Mouse (Mus musculus) brain, embryonic 18.5 days (tissue): ENCODE results near the gene Tmem132e.

Source experiments
- DNase-seq: peaks from one replicate; pipeline ENCODE4 v3.0.0-alpha.2; 2012; ENCODE audit warnings: low read depth, low spot score

Tmem132e gene

DNA sequence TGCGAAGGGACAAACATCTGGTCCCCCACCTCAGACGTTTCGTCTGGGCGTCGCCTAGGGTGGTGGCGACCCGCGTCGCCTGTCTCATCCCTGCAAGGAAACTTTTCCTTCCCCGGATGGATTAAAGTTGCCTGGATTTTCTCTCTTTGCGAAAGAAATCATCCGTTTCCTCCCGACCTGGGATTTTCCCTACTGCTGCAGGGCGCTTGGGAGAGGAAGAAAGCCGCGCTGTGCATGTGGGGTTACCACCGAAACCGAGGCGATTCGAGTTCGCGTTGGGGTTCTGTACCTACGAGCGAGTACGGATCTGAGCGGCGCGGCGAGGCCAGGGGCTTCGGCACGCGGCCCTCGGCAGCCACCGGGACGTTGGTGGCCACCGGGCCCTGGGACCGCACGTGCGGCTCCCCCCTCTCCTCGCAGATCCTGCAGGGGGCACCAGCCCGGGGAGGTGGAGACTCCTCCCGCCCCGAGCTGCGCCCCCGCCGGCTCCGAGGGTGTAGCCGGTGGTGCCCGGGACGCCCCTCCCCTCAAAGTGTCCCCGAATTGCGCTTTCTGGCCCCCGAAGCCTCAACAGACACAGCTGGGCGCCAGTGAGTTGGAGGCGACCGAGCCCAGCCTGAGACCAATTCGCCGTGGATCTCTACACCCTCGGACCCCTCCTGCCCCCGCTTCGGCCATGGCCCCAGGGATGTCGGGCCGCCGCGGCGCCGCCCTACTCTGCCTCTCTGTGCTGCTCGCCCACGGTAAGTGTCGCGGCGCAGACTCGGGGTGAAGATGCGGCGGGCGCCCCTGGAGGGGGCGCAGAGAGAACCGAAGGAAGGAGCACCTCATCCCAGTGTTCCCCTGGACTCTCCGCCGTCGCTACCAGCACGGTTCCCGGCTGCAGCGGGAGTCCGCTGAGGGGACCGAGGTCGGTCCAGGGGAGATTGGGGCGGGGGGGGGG lies at the start of gene Tmem132e:
TSS of gene Tmem132e (plus strand) at position 530 of the 943 bp plus-strand sequence.
- no peak for DNase-seq

DNA sequence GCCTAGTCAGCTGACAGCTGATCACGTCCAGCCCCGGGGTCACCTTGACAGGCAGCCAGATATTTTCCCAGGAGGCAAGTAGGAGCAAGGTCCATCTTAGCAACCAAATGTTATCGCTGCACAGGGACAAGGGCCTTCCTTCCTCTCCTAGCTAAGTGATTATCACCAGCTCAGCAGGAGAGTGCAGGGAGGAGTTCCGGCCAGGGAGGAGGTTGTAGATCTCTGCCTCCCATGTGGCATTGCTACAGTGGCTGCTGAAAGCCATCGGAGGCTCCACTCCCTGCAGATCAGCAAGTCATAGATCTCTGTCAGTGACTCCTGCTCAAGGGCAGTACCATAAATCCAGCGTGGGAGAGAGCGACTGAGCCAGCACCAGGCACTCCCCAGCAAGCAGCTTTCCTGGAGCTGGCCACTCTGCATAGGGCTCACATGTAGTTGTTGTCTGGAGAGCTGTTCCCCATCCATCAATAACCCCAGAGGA lies 48.7 kb upstream of the Tmem132e start:
- no peak for DNase-seq

DNA sequence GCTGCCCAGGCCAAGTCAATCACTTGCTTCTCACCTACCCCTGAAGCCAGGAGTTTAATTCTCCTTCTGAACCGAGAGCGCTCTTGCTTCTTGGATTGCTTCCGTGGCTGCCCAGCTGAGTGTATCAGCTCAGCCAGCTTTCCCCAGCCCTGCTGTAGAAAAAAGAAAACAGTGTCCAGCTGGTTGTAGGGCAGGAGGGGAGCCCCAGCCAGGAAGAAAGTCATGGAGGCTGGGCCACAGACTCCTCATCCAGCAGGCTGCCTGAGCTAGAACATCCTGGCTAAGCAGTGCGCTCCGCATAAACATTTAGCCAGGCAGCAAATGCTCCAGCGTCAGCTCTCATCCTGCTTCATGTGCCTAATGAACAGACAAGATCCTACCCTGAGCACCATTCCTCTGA lies 48.3 kb upstream of the Tmem132e start:
- DNase-seq: no peak

DNA sequence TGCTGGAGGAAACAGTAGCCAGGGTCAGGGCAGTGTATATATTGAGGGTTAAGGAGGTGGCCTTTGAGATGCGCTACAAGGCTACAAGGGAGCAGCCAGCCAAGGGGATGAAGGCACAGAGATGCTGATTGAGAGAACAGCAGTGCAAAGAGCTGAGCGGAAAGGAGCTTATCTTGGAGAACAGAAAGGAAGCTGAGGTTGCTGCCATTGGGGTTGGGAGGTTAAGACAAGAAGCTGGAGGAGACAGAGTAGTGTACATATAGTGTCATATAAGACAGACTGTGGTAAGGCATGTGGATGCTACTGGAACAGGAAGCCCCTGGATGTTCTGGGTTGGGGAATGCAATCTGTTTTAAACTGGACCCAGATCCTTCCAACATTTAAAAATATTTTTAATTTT lies 47.8 kb upstream of the Tmem132e start:
- DNase-seq: no peak

DNA sequence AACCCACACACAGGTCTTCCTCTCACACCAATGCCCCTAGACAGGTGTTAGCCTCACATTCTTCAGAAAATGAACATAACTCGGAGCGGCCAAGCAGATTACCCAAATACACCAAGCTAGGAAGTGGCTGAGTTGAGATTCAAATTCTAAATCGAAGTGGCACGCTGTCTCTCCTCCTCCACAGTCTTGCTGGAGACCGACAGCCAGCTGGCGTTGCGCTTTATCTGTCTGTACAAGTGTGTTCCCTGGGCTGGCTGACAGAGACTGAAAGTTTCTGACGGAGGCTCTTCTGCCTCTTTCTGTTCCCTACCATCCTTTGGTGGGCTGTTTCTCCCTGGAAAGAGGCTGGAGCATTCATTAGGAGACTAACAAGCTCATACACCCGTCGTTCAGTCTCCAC lies 37.7 kb upstream of the Tmem132e start:
- no peak for DNase-seq

DNA sequence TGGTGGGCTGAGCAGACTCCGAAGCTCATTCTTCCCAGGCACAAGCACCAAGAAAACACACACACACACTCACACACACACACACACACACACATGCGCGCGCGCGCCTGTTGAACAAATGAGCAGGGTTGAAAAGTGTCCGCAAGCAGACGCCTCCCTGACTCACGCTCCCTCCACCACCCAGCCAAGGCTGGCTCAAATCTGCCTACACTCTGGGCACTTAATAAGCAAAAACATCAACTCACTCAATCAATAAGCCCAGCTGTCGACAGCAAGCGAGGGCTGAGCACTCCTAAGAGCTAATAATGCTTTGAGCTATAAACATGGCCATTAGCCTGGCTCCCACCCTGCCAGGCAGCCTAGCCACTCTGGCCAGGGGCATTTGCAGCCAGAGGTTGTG lies 18.5 kb upstream of the Tmem132e start:
- no peak for DNase-seq

DNA sequence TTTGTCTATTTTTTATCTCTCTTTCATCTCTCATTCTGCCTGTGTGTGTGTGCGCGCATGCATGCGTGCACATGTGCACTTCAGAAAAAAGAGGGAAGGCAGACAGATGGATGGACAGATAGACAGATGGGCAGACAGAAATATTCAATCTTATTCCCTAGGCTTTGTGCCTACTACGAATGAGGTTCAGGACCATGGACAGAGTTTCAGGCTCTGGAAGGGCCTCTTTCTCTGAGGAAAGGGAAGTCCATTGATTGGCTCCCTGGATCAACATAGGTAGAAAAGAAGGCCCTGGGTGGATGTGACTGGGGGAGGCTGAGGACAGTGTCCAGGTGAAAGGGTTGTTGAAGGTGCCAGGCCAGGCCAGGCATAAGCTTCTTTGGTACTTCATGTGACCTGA lies 17.1 kb upstream of the Tmem132e start:
- DNase-seq: no peak

DNA sequence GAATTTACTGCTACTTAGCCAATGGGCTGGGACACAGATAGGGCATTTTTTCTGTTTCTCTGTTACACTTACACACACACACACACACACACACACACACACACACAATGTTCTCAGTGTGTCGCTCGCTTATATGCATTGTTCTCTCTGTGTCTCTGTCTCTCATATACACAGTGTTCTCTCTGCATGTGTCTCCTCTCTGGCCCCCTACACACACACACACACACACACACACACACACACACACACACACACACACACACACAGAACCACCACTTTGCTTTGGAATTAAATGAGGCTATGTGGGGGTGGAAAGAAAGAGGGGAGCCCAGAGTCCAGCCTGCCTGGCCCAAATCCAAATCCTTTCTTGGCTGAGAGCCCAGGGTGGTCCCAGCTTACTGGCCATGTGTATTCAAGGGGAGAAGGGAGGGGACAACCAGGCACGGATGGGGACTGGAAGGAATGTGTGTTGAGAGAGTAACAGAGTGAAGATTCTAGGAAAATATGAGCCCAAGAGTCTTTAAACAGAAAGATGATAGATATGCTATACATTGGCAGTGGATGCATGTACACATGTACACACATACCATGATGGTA lies 8.0 kb upstream of the Tmem132e start:
- DNase-seq: peak; percentile 67

DNA sequence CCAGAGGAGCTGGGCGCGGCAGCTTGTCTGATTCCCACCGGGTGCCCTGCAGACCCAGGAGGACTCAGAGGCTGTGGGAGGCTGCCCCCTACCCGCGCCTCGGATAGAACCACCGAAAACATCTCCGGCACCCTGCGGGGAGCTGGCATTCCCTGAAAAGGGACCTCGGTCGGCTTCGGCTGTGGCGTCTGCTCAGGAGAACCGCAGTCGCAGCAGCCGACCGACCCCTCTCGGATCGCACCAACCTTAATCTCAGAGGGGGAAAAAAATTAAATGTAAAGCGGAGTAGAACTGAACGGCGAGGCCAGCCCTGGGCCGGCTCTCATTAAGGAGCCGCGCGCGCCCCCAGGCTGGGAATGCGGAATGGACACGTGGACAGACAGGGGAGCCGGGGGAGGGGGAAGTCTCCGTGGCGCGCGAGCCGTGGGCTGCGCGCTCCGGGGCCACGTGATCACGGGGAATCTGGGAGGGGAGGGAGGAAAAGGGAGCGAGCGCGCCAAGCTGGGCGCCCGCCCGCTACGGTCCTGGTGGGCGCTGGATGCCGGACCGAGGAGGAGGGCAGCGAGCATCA lies 1.6 kb upstream of the Tmem132e start:
- DNase-seq: peak; percentile 78

DNA sequence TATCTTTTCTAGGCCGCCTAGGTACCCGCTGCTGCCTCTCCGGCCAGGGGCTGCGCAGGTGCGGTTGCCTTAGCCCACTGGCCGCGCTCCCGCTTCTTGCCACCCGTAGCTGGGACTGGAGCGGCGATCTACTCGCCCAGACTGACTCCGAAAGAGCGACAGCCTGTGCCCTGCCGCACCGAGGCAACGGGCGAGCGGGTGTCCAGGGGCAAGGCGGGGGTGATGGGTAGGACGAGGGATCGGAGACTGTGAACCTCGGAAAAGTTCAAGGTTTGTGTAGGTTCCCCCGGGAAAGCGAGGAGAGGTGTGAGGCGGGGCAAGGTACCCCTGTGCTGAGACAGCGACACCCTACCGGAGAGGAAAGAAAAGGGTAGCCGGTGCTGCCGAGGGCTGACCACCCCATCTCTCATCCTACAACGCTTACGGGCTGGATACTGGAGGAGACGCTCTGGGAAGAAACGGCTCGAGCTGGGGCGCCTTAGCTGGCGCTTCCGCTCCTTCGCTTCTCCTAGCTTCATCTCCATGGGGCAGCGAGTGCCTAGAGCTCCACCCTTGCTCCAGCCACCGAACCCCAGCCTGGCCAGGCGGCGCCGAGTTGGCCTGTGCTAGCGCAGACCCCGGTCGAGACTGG lies 874 bp upstream of the Tmem132e start:
- no peak for DNase-seq

DNA sequence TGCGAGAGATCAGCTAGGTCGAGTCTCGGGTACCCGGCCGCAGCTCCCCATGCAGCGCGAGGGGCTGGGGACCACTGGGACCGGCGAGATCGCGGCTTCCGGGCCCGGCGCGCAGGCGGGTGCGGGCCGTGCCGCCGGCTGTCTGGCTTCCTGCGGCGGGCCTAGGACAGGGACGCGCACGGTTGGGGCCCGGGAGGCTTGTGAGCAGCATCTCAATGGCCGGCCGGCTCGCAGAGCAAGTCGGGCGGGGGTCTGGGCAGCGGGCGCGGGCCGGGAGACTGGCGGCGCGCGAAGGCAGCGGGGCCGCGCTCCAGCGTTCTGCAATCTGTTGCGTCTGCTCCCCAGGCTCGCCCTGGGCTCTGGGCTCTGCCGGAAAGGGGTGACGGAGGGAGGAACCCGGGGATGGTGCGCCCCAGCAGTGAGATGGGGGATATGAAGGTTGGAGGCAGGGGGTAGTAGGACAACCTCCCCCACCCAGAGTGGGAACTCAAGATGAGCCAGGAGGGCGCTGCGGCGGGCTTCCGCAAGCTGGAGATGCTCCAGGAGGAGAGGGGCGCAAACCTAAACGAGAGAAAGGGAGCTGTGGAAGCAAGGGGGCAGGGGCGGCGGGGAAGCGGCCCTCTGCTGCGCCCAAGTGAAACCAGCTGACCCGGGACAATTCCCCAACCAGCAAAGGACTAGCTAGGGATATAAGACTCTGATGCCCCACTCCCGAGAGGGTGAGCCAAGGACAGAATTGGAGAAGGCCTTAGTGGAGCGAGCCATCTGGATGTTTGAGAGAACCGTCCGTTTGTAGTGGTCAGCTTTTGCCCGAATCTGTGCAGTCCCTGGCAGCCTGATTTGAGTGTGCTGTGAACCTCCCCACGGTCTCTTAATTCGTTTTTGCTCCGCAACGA lies 944 bp downstream of the Tmem132e start:
- no peak for DNase-seq

DNA sequence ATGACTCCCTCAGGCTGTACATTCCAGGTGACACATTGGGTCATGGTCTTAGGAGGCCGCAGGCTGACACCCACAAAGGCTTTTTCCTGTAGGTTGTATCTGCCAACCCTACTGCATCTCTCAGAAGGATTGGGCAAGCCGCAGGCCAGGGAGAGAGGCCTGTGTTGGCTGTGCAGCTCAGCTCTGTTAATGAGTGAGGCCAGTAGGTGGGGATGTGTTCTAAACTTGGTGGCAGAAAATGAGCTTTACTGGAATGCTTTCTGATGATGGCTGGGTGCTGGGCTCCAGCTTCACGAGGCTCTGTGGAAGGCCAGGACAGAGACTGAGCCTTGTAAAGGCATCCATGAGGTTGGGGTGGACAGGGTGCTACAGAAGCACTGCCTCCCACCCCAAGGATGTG lies 3.6 kb downstream of the Tmem132e start:
- peak; percentile 34 for DNase-seq

DNA sequence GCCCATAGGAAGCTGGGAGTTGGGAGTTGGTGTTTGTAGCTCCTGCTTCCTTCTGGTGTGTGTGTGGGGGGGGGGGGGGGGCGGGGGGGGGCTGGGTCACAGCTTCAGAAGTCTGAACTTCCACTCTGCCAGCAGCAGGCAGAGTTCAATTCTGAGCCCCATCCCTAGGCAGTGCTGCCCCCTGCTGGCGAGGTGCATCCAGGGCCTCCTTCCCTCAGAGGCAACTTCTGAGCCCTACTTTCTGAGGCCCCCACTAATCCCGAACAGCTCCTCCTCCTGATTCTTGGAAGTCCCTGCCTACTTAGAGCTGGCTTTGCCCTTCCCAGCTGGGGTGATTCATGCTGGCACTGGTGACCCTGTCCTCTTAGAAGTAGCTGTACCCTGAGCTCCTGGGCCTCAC lies 10.9 kb downstream of the Tmem132e start:
- DNase-seq: no peak

DNA sequence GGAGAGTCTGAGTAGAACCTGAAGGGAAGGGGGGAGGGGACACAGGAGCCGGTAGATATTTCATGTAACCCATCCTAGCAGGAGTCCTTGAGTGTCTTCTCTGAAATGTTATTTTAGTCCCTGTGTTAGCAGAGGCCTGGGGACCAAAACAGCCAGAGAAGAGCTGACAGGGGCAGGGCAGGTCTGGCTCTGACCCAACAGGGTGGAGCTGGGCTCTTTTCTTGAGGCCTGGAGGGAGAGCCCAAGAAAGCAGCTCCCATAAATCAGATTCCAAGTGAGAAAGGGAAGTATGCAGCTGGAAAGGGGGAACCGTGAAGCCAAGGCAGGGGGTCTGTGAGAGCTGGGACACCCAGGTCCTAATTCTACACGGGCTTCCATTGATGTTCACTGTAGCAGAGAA lies 16.9 kb downstream of the Tmem132e start:
- no peak for DNase-seq

DNA sequence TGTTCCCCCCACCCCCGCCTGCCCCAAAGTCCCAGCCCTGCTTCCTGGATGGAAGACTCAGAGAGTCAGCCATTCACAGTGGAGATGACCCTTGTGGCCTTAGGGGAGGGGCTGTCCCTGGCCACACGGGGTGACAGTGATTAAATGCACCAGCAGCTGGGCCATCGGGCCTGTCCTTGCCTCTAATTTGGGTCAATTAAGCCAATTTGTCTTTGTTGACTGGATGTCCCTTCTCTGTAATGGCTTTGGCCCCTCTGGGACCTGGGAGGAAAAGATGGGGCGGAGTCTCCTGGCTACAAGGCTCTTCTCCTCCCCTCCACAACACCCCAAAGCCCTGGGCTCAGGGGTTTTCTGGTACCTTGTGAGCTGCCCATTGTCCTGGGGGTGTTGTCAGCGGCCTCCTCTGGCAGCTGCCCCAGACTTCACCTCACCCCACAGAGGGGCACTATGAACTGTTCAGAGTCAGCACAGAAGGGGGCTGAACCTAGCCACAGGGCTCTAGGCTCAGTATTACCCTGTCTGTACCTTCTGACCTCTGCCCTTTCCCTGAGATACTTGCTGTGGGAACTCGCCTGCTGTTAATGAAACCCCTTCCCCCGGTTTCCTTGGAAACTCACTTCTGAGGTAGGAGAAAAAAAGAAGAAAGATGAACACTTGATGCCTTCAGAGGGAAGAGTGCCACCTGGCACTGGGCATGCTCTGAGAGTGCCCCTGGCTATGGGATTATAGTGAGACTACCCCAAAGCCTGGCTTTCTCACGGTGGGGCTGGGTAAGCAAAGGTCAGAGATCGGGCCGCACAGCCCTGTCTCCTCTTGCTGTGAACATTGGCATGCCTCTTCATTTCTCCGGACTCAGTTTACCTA lies 17.9 kb downstream of the Tmem132e start:
- DNase-seq: no peak

DNA sequence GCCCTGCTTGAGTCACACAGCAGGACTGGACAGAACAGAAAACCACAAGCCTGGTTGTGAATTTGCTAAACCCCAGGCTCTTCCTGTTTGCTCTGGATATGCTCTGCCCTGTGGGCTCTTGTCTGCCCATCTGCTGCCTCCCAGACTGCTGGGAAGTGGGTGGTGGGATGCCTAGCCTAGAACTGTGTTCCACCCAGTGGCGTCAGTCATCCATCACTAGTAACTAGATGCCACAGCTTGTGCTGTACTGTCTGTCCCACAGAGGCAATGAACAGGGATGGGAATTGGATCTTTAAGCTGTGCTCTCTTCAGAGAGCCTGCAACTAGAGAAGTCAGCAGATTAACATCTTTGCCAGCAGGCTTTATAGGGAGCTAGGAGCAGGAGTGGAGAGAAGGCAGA lies 23.8 kb downstream of the Tmem132e start:
- no peak for DNase-seq

DNA sequence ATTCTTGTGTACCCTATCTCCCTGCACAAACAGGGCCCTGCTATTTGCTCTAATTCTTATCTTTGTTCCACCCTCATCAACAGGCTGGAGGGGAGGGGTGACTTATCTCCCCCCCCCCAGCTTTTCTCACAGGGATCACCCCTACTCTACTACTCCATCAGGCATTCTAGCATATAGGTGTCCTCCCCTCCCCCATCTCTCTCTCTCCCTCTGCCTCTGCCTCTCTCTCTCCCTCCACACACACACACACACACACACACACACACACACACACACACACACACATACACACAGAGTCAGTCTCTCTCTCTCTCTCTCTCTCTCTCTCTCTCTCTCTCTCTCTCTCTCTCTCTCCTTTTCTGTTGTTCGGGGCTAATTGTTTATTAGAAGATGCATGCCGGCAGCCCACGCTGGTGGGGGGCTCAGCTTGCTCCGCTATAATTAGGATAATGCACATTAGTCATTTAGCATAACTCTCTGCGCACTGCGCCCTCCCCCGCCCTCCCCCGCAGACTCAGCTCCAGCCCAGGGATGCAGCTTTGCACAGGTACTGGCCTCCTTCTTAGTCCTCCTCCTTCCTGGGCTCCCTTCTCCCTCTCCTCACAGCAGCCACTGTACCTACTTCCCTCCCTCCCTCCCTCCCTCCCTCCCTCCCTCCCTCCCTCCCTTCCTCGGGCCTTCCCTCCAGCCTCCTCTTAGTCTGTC lies 29.8 kb downstream of the Tmem132e start:
- DNase-seq: no peak

DNA sequence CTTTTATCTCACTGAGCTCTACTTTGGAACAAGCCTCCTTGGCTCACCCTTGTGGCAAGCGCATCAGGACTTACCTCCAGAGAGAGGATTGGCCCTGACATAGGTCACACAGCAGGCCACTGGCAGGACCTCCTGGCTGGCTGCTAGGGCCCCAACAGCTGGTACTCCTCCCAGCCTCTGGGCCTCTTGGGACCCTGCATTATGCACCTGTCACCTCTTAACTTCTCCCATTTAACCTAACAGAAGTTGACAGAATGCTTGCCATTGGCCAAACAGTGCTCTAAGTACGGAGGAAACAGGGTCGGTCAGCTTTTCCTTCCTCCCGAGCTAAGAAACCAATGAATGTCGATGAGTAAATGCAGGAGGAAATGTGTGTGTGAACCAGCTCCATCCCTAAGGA lies 33.2 kb downstream of the Tmem132e start:
- DNase-seq: no peak

DNA sequence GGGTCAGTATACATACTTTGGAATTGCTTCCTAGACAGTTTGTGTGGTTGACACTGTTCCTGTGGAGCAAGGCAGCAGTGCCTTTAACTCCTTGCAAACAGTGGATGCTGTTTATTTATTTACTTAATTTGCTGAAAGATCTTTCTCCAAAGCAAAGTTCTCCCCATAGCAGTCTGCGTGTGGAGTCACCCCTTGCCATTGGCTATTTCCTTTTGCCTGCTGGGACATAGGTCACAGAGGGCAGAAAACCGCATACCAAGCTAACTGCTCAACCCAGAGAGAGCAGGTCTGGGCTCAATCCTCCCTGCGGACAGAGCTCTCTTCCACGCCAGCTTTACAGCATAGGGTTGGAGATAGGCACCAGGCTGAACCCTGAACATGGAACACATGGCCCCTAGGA lies 34.8 kb downstream of the Tmem132e start:
- DNase-seq: no peak

DNA sequence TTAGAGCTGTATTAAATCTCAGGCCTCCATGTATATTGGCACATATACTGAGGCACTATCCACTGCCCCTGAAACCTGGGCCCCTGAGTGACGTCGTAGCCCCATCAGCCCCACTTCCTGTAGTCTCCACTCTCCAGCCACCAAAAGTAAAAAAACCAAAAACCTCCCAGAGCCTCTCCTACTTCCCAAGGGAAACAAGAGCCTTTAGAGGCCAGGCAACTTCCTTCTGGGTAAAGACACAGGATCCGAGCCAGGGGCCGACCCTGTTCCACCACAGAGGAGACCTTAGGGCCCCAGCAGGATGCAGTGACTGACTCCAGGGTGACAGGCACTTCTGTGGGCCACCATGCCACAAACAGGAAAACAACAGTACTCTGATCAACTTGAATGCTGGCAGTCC lies 40.1 kb downstream of the Tmem132e start:
- DNase-seq: no peak
